Mouse (Mus musculus): Measurements from ENCODE around the gene Rtl9. TPM values are rescaled to one million over a fixed set of nuclear protein-coding genes. Genes with fewer than 3 reads are reported as not detected.

Gene Rtl9
- polyA plus RNA-seq (2012; ENCODE audit: insufficient read depth, insufficient read length, missing spikeins): not detected in 2 replicates

DNA sequence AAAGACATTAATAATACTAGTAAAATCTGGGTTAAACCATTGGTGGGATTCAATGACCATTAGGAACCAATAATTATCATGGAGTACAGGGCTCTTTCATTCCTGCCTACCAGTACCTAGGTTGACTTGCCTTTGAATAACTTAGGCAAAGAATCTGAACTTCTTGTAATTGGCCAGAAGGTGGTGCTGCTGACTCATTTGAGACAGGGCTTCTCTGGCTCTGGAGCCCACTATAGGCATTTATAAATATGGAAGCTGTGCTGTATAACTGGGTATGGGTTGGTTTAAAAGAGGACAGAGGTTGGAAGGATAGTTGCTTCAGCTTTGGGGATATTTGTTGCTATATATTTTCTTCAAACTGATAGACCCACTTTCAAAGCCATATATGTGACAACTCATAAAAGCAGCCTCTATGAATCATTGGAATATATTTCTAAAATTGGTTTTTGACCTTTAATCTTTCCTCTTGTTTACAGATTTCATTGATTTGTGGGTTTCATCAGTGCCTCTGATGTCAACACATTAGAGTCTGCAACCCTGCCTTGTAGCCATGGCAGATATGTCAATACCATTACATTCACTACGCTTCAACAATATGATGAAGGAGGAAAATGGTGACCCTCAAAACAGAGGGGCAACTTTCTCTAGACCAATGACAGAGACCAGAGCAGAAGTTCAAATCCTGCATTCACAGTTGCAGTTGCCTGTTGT is at the start of gene Rtl9:
Gene Rtl9, plus strand, starts transcription at position 551 of the 711 bp plus-strand sequence.
- Histone ChIP-seq H3K4me3 (ENCODE audit: insufficient read depth, low read length) (no peak within 1 kb of the TSS), H3K4me1 (ENCODE audit: control insufficient read depth, insufficient read depth, low read length) (no peaks in the 10 kb centered on the region), H3K27ac (ENCODE audit: insufficient read depth, low read depth, low read length) (no peak within 1 kb of the TSS)
- no peak for TF ChIP-seq CTCF (IDR thresholded peaks at IDR 0.05; ENCODE audit: low read depth, low read length)
- no peak for TF ChIP-seq POLR2A (IDR thresholded peaks at IDR 0.05; ENCODE audit: borderline replicate concordance, low read depth, low read length)

- no peak overlapping the region for H3K27ac ChIP-seq (ENCODE audit: insufficient read depth, low read depth, low read length)
- TF ChIP-seq CTCF (IDR thresholded peaks at IDR 0.05; ENCODE audit: low read depth, low read length): peak; percentile 13; the same call in 1 of the 2 replicates
- TF ChIP-seq POLR2A (IDR thresholded peaks at IDR 0.05; ENCODE audit: borderline replicate concordance, low read depth, low read length): no peak
- H3K4me1 ChIP-seq (ENCODE audit: control insufficient read depth, insufficient read depth, low read length): peaks cover 5% of the 10 kb centered on the region
These were observed 47.9 kb upstream of the Rtl9 start for GRCm38 (mm10) chrX:143051478-143051877.

DNA sequence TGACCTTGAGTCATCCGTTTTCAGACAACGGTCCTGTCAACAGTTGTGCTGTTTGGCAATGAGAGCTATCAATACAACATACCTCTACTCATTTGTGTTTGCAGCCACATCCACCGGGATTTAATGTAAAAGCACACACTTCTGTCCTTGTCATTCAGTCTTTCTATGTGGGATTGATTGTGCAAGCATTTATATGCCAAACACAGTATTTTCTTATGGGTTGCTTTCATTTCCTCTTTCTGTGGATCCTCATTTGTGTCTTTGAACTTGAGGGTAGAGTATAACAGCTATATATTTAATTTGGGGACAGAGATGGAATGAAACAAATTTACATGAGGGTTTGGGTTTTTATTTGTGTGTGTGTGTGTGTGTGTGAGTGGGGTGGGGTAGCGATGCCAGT is 47.5 kb upstream of the Rtl9 start:
- H3K4me3 ChIP-seq (ENCODE audit: insufficient read depth, low read length): no peak overlapping the region
- H3K4me1 ChIP-seq (ENCODE audit: control insufficient read depth, insufficient read depth, low read length): peaks cover 5% of the 10 kb centered on the region
- H3K27ac ChIP-seq (ENCODE audit: insufficient read depth, low read depth, low read length): no peak overlapping the region
- TF ChIP-seq POLR2A (IDR thresholded peaks at IDR 0.05; ENCODE audit: borderline replicate concordance, low read depth, low read length) (no peak), CTCF (IDR thresholded peaks at IDR 0.05; ENCODE audit: low read depth, low read length) (no peak)

More at GRCm38 (mm10) chrX:143051478-143051877, 47.9 kb upstream of the Rtl9 start:
- H3K4me3 ChIP-seq (ENCODE audit: insufficient read depth, low read length): no peak overlapping the region

GRCm38 (mm10) chrX:143058829-143059228 is 40.6 kb upstream of the Rtl9 start:
- TF ChIP-seq POLR2A (IDR thresholded peaks at IDR 0.05; ENCODE audit: borderline replicate concordance, low read depth, low read length) (no peak), CTCF (IDR thresholded peaks at IDR 0.05; ENCODE audit: low read depth, low read length) (peak; percentile 44; the same call in 1 of the 2 replicates)
- no peak overlapping the region for H3K27ac ChIP-seq (ENCODE audit: insufficient read depth, low read depth, low read length)
- H3K4me3 ChIP-seq (ENCODE audit: insufficient read depth, low read length): no peak overlapping the region
- H3K4me1 ChIP-seq (ENCODE audit: control insufficient read depth, insufficient read depth, low read length): peaks cover 7% of the 10 kb centered on the region

GRCm38 (mm10) chrX:143062641-143063355 is 36.6 kb upstream of the Rtl9 start:
- Histone ChIP-seq H3K27ac (ENCODE audit: insufficient read depth, low read depth, low read length) (no peak overlapping the region), H3K4me1 (ENCODE audit: control insufficient read depth, insufficient read depth, low read length) (peaks cover 7% of the 10 kb centered on the region), H3K4me3 (ENCODE audit: insufficient read depth, low read length) (no peak overlapping the region)
- TF ChIP-seq CTCF (IDR thresholded peaks at IDR 0.05; ENCODE audit: low read depth, low read length) (no peak), POLR2A (IDR thresholded peaks at IDR 0.05; ENCODE audit: borderline replicate concordance, low read depth, low read length) (no peak)

DNA sequence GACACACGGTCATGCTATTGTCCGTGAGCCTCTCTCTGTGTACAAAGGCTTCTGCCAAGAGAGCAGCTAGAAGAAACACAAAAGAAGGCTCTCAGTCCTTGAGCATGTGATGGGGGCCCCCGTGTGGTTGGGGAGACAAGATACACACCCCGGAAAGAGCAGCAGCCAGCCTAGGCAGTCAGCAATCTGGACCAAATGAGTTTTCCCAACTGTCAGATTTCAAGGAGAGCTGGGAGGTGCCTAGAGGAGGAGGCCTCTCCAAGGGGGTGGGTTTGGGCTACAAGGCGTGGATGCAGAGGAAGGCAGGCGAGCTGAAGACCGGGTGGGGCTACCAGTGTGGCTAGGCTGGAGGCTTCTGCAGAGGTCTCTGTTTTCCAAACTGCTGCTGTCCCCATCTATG is 35.6 kb upstream of the Rtl9 start:
- peaks cover 7% of the 10 kb centered on the region for H3K4me1 ChIP-seq (ENCODE audit: control insufficient read depth, insufficient read depth, low read length)
- TF ChIP-seq CTCF (IDR thresholded peaks at IDR 0.05; ENCODE audit: low read depth, low read length) (no peak), POLR2A (IDR thresholded peaks at IDR 0.05; ENCODE audit: borderline replicate concordance, low read depth, low read length) (no peak)
- H3K4me3 ChIP-seq (ENCODE audit: insufficient read depth, low read length): no peak overlapping the region
- no peak overlapping the region for H3K27ac ChIP-seq (ENCODE audit: insufficient read depth, low read depth, low read length)

DNA sequence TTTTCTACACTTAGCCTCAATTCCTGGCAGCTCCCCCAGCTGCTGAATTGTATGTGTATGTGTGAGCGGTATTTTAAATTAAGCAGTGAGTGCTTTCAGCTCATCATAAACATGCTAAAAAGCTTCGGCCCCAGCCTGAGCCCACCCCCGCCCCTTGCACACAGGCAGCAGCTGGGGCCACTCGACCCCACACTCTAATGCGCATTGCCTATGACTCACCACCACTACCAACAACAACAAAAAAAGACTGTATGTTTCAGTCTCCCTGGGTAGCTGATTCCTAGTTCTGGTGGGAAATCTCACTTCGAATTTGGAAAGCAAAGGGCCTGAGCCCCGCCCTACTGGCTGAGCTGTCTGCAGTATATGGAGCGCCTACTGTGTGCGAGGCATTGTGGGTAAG is 35.1 kb upstream of the Rtl9 start:
- Histone ChIP-seq H3K27ac (ENCODE audit: insufficient read depth, low read depth, low read length) (no peak overlapping the region), H3K4me3 (ENCODE audit: insufficient read depth, low read length) (no peak overlapping the region), H3K4me1 (ENCODE audit: control insufficient read depth, insufficient read depth, low read length) (peaks cover 7% of the 10 kb centered on the region)
- TF ChIP-seq CTCF (IDR thresholded peaks at IDR 0.05; ENCODE audit: low read depth, low read length): no peak
- no peak for TF ChIP-seq POLR2A (IDR thresholded peaks at IDR 0.05; ENCODE audit: borderline replicate concordance, low read depth, low read length)

- TF ChIP-seq POLR2A (IDR thresholded peaks at IDR 0.05; ENCODE audit: borderline replicate concordance, low read depth, low read length) (no peak), CTCF (IDR thresholded peaks at IDR 0.05; ENCODE audit: low read depth, low read length) (no peak)
- H3K4me1 ChIP-seq (ENCODE audit: control insufficient read depth, insufficient read depth, low read length): peaks cover 7% of the 10 kb centered on the region
- H3K4me3 ChIP-seq (ENCODE audit: insufficient read depth, low read length): no peak overlapping the region
- no peak overlapping the region for H3K27ac ChIP-seq (ENCODE audit: insufficient read depth, low read depth, low read length)
These were observed 32.9 kb upstream of the Rtl9 start for GRCm38 (mm10) chrX:143066320-143067114.

DNA sequence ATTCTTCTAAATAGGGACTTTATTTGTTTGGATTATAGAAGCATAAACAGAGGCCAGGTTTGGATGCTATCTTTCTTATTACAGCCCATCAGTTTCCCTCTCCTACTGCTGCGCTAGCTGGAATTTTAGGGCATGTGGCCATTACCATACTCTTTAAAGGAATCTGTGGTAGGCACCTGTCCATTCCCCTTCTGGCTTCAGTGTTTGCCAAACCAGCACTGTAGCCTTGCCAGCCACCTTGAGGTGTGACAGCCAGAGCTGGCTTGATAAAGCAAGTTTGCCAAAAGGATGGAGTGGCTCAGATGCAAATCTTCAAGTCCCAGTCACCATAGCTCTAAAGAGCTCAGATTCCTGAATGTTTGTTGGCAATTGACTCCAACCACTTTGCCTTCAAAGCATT is 32.3 kb upstream of the Rtl9 start:
- Histone ChIP-seq H3K4me3 (ENCODE audit: insufficient read depth, low read length) (no peak overlapping the region), H3K4me1 (ENCODE audit: control insufficient read depth, insufficient read depth, low read length) (peaks cover 7% of the 10 kb centered on the region), H3K27ac (ENCODE audit: insufficient read depth, low read depth, low read length) (no peak overlapping the region)
- TF ChIP-seq POLR2A (IDR thresholded peaks at IDR 0.05; ENCODE audit: borderline replicate concordance, low read depth, low read length) (no peak), CTCF (IDR thresholded peaks at IDR 0.05; ENCODE audit: low read depth, low read length) (no peak)
